Mouse (Mus musculus) midbrain, embryonic 12.5 days (tissue): ENCODE measurements at regions not wholly inside any gene's neighbourhood (a gene's known extent, or its start where the extent isn't known, plus 50 kb on each side); places are given as distances from the start of the nearest gene placed in this dataset.

ENCODE experiments used
- ATAC-seq: fragments of 200-750 bp; cut with Nextera tagmentation; 2 replicates; pipeline ENCODE4 v1.8.0; 2017; ENCODE audit warnings: low read depth, moderate TSS enrichment, moderate library complexity; ENCODE audit not compliant: low FRiP score
- H3K27ac ChIP-seq: fragments of 300-500 bp; sonication (generic); replicated peaks from 2 replicates; pipeline ENCODE4 v1.5.1; 2016; ENCODE audit warnings: mild to moderate bottlenecking
- H3K27me3 ChIP-seq: fragments of 300-500 bp; sonication (generic); 2 replicates; pipeline ENCODE4 v1.6.1; 2016; ENCODE audit warnings: mild to moderate bottlenecking
- H3K36me3 ChIP-seq: fragments of 300-500 bp; sonication (generic); 2 replicates; pipeline ENCODE4 v1.6.1; 2016
- H3K4me1 ChIP-seq: fragments of 300-500 bp; sonication (generic); 2 replicates; pipeline ENCODE4 v1.6.1; 2016
- H3K4me2 ChIP-seq: fragments of 300-500 bp; sonication (generic); replicated peaks from 2 replicates; pipeline ENCODE4 v1.6.1; 2016; ENCODE audit warnings: mild to moderate bottlenecking, moderate library complexity
- H3K4me3 ChIP-seq: fragments of 300-500 bp; sonication (generic); 2 replicates; pipeline ENCODE4 v1.5.1; 2016; ENCODE audit warnings: mild to moderate bottlenecking
- H3K9ac ChIP-seq: fragments of 300-500 bp; sonication (generic); replicated peaks from 2 replicates; pipeline ENCODE4 v1.6.1; 2016; ENCODE audit warnings: mild to moderate bottlenecking, moderate library complexity
- H3K9me3 ChIP-seq: fragments of 300-500 bp; sonication (generic); 2 replicates; pipeline ENCODE4 v1.6.1; 2016; ENCODE audit warnings: mild to moderate bottlenecking
- WGBS: fragments of 180-500 bp; shearing (Covaris S2); methylation state at CpG from one replicate; pipeline ENCODE4 v1.1.7; 2016; 5-methylcytosine and 5-hydroxymethylcytosine counted together

- no peaks in the 10 kb centered on the region for H3K27me3 ChIP-seq
- no peak overlapping the region for H3K4me2 ChIP-seq
- H3K4me3 ChIP-seq, result no peak overlapping the region
- no peaks in the 10 kb centered on the region for H3K9me3 ChIP-seq
- H3K9ac ChIP-seq, result no peak overlapping the region
- 87% methylated on average over 3 of the region's 3 CpGs for WGBS
- H3K4me1 ChIP-seq, result no peaks in the 10 kb centered on the region
- no peak for ATAC-seq
- no peak overlapping the region for H3K27ac ChIP-seq
- H3K36me3 ChIP-seq, result no peaks in the 10 kb centered on the region
Measured at GRCm38 (mm10) chr9:26604552-26604951, 129.0 kb upstream of the B3gat1 start.

- no peak overlapping the region for H3K27ac ChIP-seq
- H3K27me3 ChIP-seq, result no peaks in the 10 kb centered on the region
- no peaks in the 10 kb centered on the region for H3K36me3 ChIP-seq
- no peak overlapping the region for H3K4me2 ChIP-seq
- no peak overlapping the region for H3K9ac ChIP-seq
- no peaks in the 10 kb centered on the region for H3K4me1 ChIP-seq
- no peaks in the 10 kb centered on the region for H3K9me3 ChIP-seq
- no peak overlapping the region for H3K4me3 ChIP-seq
- 66% methylated on average over 6 of the region's 6 CpGs for WGBS
- ATAC-seq, result no peak
Measured at GRCm38 (mm10) chr9:26611711-26612437, 121.7 kb upstream of the B3gat1 start.

GRCm38 (mm10) chr9:26622840-26623448 is 110.6 kb upstream of the B3gat1 start:
- Histone ChIP-seq H3K9ac (no peak overlapping the region), H3K4me1 (no peaks in the 10 kb centered on the region), H3K4me2 (no peak overlapping the region), H3K4me3 (no peak overlapping the region), H3K9me3 (no peaks in the 10 kb centered on the region), H3K36me3 (no peaks in the 10 kb centered on the region), H3K27ac (no peak overlapping the region), H3K27me3 (no peaks in the 10 kb centered on the region)
- ATAC-seq, result no peak
- 100% methylated on average over 1 of the region's 1 CpGs for WGBS

- Histone ChIP-seq H3K9ac (no peak overlapping the region), H3K9me3 (no peaks in the 10 kb centered on the region), H3K4me1 (no peaks in the 10 kb centered on the region), H3K27ac (no peak overlapping the region), H3K27me3 (no peaks in the 10 kb centered on the region), H3K36me3 (no peaks in the 10 kb centered on the region), H3K4me3 (no peak overlapping the region), H3K4me2 (no peak overlapping the region)
- WGBS, result 75% methylated on average over 2 of the region's 2 CpGs
- ATAC-seq, result no peak
Measured at GRCm38 (mm10) chr9:26625171-26625937, 108.2 kb upstream of the B3gat1 start.

GRCm38 (mm10) chr9:26632891-26633650 is 100.5 kb upstream of the B3gat1 start:
- ATAC-seq, result no peak
- Histone ChIP-seq H3K4me3 (no peak overlapping the region), H3K9me3 (no peaks in the 10 kb centered on the region), H3K27me3 (no peaks in the 10 kb centered on the region), H3K4me1 (no peaks in the 10 kb centered on the region), H3K4me2 (no peak overlapping the region), H3K36me3 (no peaks in the 10 kb centered on the region), H3K9ac (no peak overlapping the region), H3K27ac (no peak overlapping the region)
- WGBS, result 88% methylated on average over 8 of the region's 8 CpGs

GRCm38 (mm10) chr9:26635211-26635610 is 98.3 kb upstream of the B3gat1 start:
- no peak for ATAC-seq
- no peaks in the 10 kb centered on the region for H3K4me1 ChIP-seq
- H3K9me3 ChIP-seq, result no peaks in the 10 kb centered on the region
- H3K4me3 ChIP-seq, result no peak overlapping the region
- no peak overlapping the region for H3K9ac ChIP-seq
- no peaks in the 10 kb centered on the region for H3K36me3 ChIP-seq
- H3K27ac ChIP-seq, result no peak overlapping the region
- no peak overlapping the region for H3K4me2 ChIP-seq
- H3K27me3 ChIP-seq, result no peaks in the 10 kb centered on the region

GRCm38 (mm10) chr9:26638586-26638985 is 94.9 kb upstream of the B3gat1 start:
- H3K36me3 ChIP-seq, result no peaks in the 10 kb centered on the region
- no peak overlapping the region for H3K27ac ChIP-seq
- H3K27me3 ChIP-seq, result no peaks in the 10 kb centered on the region
- H3K4me2 ChIP-seq, result no peak overlapping the region
- 89% methylated on average over 2 of the region's 2 CpGs for WGBS
- no peaks in the 10 kb centered on the region for H3K9me3 ChIP-seq
- H3K4me1 ChIP-seq, result no peaks in the 10 kb centered on the region
- H3K4me3 ChIP-seq, result no peak overlapping the region
- no peak overlapping the region for H3K9ac ChIP-seq
- ATAC-seq, result no peak

- H3K9me3 ChIP-seq, result no peaks in the 10 kb centered on the region
- no peak overlapping the region for H3K4me2 ChIP-seq
- ATAC-seq, result no peak
- H3K27ac ChIP-seq, result no peak overlapping the region
- no peaks in the 10 kb centered on the region for H3K4me1 ChIP-seq
- no peaks in the 10 kb centered on the region for H3K27me3 ChIP-seq
- no peak overlapping the region for H3K9ac ChIP-seq
- no peaks in the 10 kb centered on the region for H3K36me3 ChIP-seq
- H3K4me3 ChIP-seq, result no peak overlapping the region
- WGBS, result 70% methylated on average over 2 of the region's 2 CpGs
Measured at GRCm38 (mm10) chr9:26642302-26642701, 91.2 kb upstream of the B3gat1 start.

GRCm38 (mm10) chr9:26642831-26643230 is 90.7 kb upstream of the B3gat1 start:
- no peak overlapping the region for H3K4me3 ChIP-seq
- no peaks in the 10 kb centered on the region for H3K27me3 ChIP-seq
- H3K27ac ChIP-seq, result no peak overlapping the region
- H3K9ac ChIP-seq, result no peak overlapping the region
- WGBS, result 84% methylated on average over 4 of the region's 4 CpGs
- H3K4me2 ChIP-seq, result no peak overlapping the region
- H3K4me1 ChIP-seq, result no peaks in the 10 kb centered on the region
- H3K9me3 ChIP-seq, result no peaks in the 10 kb centered on the region
- H3K36me3 ChIP-seq, result no peaks in the 10 kb centered on the region
- ATAC-seq, result no peak

- no peak overlapping the region for H3K9ac ChIP-seq
- WGBS, result 83% methylated on average over 7 of the region's 7 CpGs
Measured at GRCm38 (mm10) chr9:26649506-26649905, 84.0 kb upstream of the B3gat1 start.

GRCm38 (mm10) chr9:26652920-26653319 is 80.6 kb upstream of the B3gat1 start:
- 92% methylated on average over 1 of the region's 1 CpGs for WGBS
- no peaks in the 10 kb centered on the region for H3K36me3 ChIP-seq
- H3K4me3 ChIP-seq, result no peak overlapping the region
- H3K4me2 ChIP-seq, result no peak overlapping the region
- H3K4me1 ChIP-seq, result no peaks in the 10 kb centered on the region
- no peak overlapping the region for H3K9ac ChIP-seq
- no peaks in the 10 kb centered on the region for H3K27me3 ChIP-seq
- ATAC-seq, result no peak
- H3K27ac ChIP-seq, result no peak overlapping the region
- no peaks in the 10 kb centered on the region for H3K9me3 ChIP-seq

More at GRCm38 (mm10) chr9:26649506-26649905, 84.0 kb upstream of the B3gat1 start:
- no peak for ATAC-seq
- H3K27ac ChIP-seq, result no peak overlapping the region
- no peaks in the 10 kb centered on the region for H3K9me3 ChIP-seq
- no peak overlapping the region for H3K4me2 ChIP-seq
- no peak overlapping the region for H3K4me3 ChIP-seq
- H3K4me1 ChIP-seq, result no peaks in the 10 kb centered on the region
- H3K27me3 ChIP-seq, result no peaks in the 10 kb centered on the region
- H3K36me3 ChIP-seq, result no peaks in the 10 kb centered on the region

GRCm38 (mm10) chr9:26659366-26659765 is 74.2 kb upstream of the B3gat1 start:
- H3K36me3 ChIP-seq, result no peaks in the 10 kb centered on the region
- no peak overlapping the region for H3K27ac ChIP-seq
- no peaks in the 10 kb centered on the region for H3K9me3 ChIP-seq
- no peak for ATAC-seq
- no peaks in the 10 kb centered on the region for H3K27me3 ChIP-seq
- H3K9ac ChIP-seq, result no peak overlapping the region
- no peak overlapping the region for H3K4me3 ChIP-seq
- 68% methylated on average over 2 of the region's 2 CpGs for WGBS
- no peaks in the 10 kb centered on the region for H3K4me1 ChIP-seq
- H3K4me2 ChIP-seq, result no peak overlapping the region
